Comparison of ENCODE assay signal across 8 mouse cellular contexts in the genomic region with DNA sequence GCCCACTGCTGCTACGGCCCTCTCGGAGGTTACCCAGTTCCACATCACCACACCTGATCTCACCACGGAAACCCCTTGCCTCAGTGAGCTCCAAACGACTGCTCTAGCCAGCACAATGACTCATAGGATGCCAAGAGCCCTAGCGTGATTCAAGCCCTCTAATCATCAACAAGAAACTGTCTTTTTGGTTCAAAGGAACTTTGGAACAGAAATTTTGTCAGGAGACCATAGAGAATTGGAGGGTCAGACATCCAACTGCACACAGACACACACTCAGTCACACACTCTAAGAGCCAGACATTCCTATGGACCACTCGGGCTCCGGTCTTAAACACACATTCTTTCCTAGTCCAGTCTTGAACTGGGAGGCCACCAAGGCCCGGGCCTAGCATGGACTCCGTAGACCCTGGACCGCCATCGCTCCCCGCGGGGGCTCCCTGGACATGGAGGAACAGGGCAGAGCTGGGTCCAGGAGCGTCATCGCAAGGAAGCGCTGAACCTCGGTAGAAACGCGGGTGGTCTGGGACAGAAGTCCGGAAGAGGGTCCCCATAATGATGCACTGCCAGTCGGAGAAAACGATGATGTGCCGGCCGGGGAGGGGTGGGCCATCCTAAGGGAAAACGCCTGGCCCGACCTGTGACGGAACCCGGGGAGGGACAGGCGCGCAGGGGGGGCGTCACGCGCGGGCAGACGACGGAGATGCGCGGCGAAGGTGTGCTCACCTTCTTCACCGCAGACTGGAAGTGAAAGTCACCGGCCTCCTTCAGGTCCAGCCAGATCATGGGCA. TPM values are rescaled to one million over a fixed set of nuclear protein-coding genes. Genes with fewer than 3 reads are reported as not detected.
DNase-seq lines count a peak whose midpoint lies in the region; ATAC-seq and TF ChIP-seq lines count a peak whose summit lies in the region.

No protein-coding gene starts in this region.

- dilution Hi-C loops in CH12.LX (cut with MboI; ENCODE audit: extremely low pct_ligation_motif_present, extremely low pct_unique_long_range_greater_than_20kb, low sequenced_read_pairs), result no loop called here

- peak overlapping the region; percentile 70 for H3K4me2 ChIP-seq in kidney, embryonic 16.5 days (replicated peaks; ENCODE audit: low read depth, low read length)
- peak overlapping the region; percentile 78 for H3K4me2 ChIP-seq in CH12.LX (ENCODE audit: insufficient read depth, low read depth, poor library complexity, severe bottlenecking)
- H3K4me2 ChIP-seq in heart, embryonic 15.5 days, result peak overlapping the region; percentile 66

- TF ChIP-seq POLR2A in CH12.LX (IDR thresholded peaks at IDR 0.05; ENCODE audit: low read depth, low read length), result no peak

- intact Hi-C loops in left cerebral cortex, postnatal 14 days (cut with DNase I), result no loop called here

- H3K36me3 ChIP-seq in kidney, embryonic 16.5 days (ENCODE audit: insufficient read depth, low read length), result peaks cover 6% of the 10 kb centered on the region; the same call in 1 of the 2 replicates
- peaks cover 0 to 25% of the 10 kb centered on the region in 2 experiments for H3K36me3 ChIP-seq in CH12.LX (replicated peaks in 1 of 2; ENCODE audit: control insufficient read depth in 1 of 2, insufficient read depth in 1 of 2, low read length in 1 of 2)
- H3K36me3 ChIP-seq in heart, embryonic 15.5 days, result no peaks in the 10 kb centered on the region

- H3K27ac ChIP-seq in kidney, embryonic 16.5 days (ENCODE audit: low read length), result peak overlapping the region; percentile 74
- peak overlapping the region; percentile 50 for H3K27ac ChIP-seq in CH12.LX (ENCODE audit: insufficient read depth, low read depth)
- H3K27ac ChIP-seq in heart, embryonic 15.5 days, result peak overlapping the region; percentile 80

- peaks cover 16% of the 10 kb centered on the region; the same call in 1 of the 2 replicates for H3K4me1 ChIP-seq in kidney, embryonic 16.5 days (ENCODE audit: insufficient read depth, low read length)
- peaks cover 6 to 47% of the 10 kb centered on the region in 2 experiments; a peak in 3 of 4 replicates for H3K4me1 ChIP-seq in CH12.LX (ENCODE audit: control insufficient read depth in 1 of 2, insufficient read depth in 2 of 2)
- H3K4me1 ChIP-seq in heart, embryonic 15.5 days (replicated peaks), result peaks cover 8% of the 10 kb centered on the region

- no peaks in the 10 kb centered on the region for H3K27me3 ChIP-seq in kidney, embryonic 16.5 days (ENCODE audit: insufficient read depth, low read length)
- no peaks in the 10 kb centered on the region for H3K27me3 ChIP-seq in CH12.LX (replicated peaks)
- H3K27me3 ChIP-seq in heart, embryonic 15.5 days, result no peaks in the 10 kb centered on the region

- in situ Hi-C loops in CH12.LX (cut with MboI; ENCODE audit: low pct_ligation_motif_present, low pct_unique_long_range_greater_than_20kb, low sequenced_read_pairs), result no loop called here

- peak overlapping the region; percentile 68 for H3K4me3 ChIP-seq in kidney, embryonic 16.5 days (ENCODE audit: low read length)
- peak overlapping the region; percentile 90 to 99 (median 96) for H3K4me3 ChIP-seq in CH12.LX (replicated peaks in 1 of 3; ENCODE audit: low read depth in 2 of 3, low read length in 2 of 3, poor library complexity in 1 of 3)
- peak overlapping the region; percentile 90 for H3K4me3 ChIP-seq in heart, embryonic 15.5 days

- peaks cover 31% of the 10 kb centered on the region for H3K79me2 ChIP-seq in CH12.LX (replicated peaks; ENCODE audit: control insufficient read depth, extremely low read depth, insufficient read depth, poor library complexity, severe bottlenecking)

- peak; percentile 50 for ATAC-seq in kidney, embryonic 16.5 days (ENCODE audit: low FRiP score, low TSS enrichment)
- peak; percentile 51 for ATAC-seq in heart, embryonic 15.5 days (replicated peaks; ENCODE audit: insufficient number of reproducible peaks, insufficient read depth, low FRiP score, low read depth)

- DNase-seq in kidney, postnatal 36 days, result no peak
- DNase-seq in CH12.LX (ENCODE audit: extremely low read depth), result peak; percentile 77
- peak; percentile 42 for DNase-seq in brain, adult 2 months (ENCODE audit: low read depth, low spot score)
- peak; percentile 11 for DNase-seq in lung, postnatal 36 days
- no peak for DNase-seq in urinary bladder, postnatal 10 days (ENCODE audit: low spot score)
- DNase-seq in left cerebral cortex, postnatal 14 days (ENCODE audit: low spot score in 2 of 2), result no peak

- no peaks in the 10 kb centered on the region for H3K9me3 ChIP-seq in kidney, embryonic 16.5 days (ENCODE audit: low read length)
- H3K9me3 ChIP-seq in CH12.LX (replicated peaks; ENCODE audit: low read length), result no peaks in the 10 kb centered on the region
- H3K9me3 ChIP-seq in heart, embryonic 15.5 days (replicated peaks), result no peaks in the 10 kb centered on the region

- no peak for TF ChIP-seq RAD21 in CH12.LX (IDR thresholded peaks at IDR 0.05; ENCODE audit: low read depth, low read length)

- TF ChIP-seq CTCF in CH12.LX (conservative IDR thresholded peaks at IDR 0.05 in 1 of 2, IDR thresholded peaks at IDR 0.05 in 1 of 2; ENCODE audit: low read depth in 2 of 2, low read length in 2 of 2), result no peak

- under 1% methylated on average over 41 of the region's 41 CpGs for WGBS in kidney, embryonic 16.5 days
- 1% methylated on average over 41 of the region's 41 CpGs for WGBS in heart, embryonic 15.5 days

- TF ChIP-seq EP300 in CH12.LX (IDR thresholded peaks at IDR 0.05; ENCODE audit: low read length), result no peak

- peak overlapping the region; percentile 76 for H3K9ac ChIP-seq in kidney, embryonic 16.5 days (replicated peaks; ENCODE audit: low read length)
- peak overlapping the region; percentile 97 for H3K9ac ChIP-seq in CH12.LX (ENCODE audit: insufficient read depth, low read depth)
- peak overlapping the region; percentile 85 for H3K9ac ChIP-seq in heart, embryonic 15.5 days

TF ChIP-seq in CH12.LX, 34 proteins besides CTCF, POLR2A, EP300 and RAD21:
- TF ChIP-seq TCF12 (IDR thresholded peaks at IDR 0.05; ENCODE audit: low read depth, low read length) (peak; percentile 22; the same call in 1 of the 2 replicates), ETS1 (conservative IDR thresholded peaks at IDR 0.05; ENCODE audit: low read depth, low read length) (peak; percentile 13; the same call in 1 of the 2 replicates), IRF4 (IDR thresholded peaks at IDR 0.05; ENCODE audit: low read depth, low read length) (no peak), ELF1 (IDR thresholded peaks at IDR 0.05; ENCODE audit: low read depth, low read length) (0 out of 2 replicates have a peak, but pooled peaks have one; percentile 6)

RNA-seq across cellular contexts. Expression of gene Ptpn23, which starts 0.5 kb away (rescaled TPM):
- polyA plus RNA-seq in kidney, embryonic 16.5 days (2015; fragmentation: Nextera tagmentation; extraction: Ambion mirVana), result 15.8 and 20.7 TPM in 2 replicates
- total RNA-seq in CH12.LX (2012; rRNA removed) (8.9 and 12.7 TPM in 2 replicates), CH12.LX (2014; rRNA removed) (2.2 and 3.4 TPM in 2 replicates)
- polyA plus RNA-seq in CH12.LX (2012; ENCODE audit: insufficient read length, low read depth), result 31.3 and 41.7 TPM in 2 replicates
- polyA plus RNA-seq in heart, embryonic 15.5 days (2015; fragmentation: Nextera tagmentation; extraction: Ambion mirVana), result 9.8 and 13.9 TPM in 2 replicates
- total RNA-seq in left cerebral cortex, postnatal 14 days (2021), result 10 to 100 TPM; 54.2 to 59.7 TPM

RNA-seq across cellular contexts. Expression of gene Ngp, which starts 12.0 kb away (rescaled TPM):
- polyA plus RNA-seq in kidney, embryonic 16.5 days (2015; fragmentation: Nextera tagmentation; extraction: Ambion mirVana), result 3.4 and 4.8 TPM in 2 replicates
- total RNA-seq in CH12.LX (2012; rRNA removed) (not detected in 2 replicates), CH12.LX (2014; rRNA removed) (not detected in 2 replicates)
- polyA plus RNA-seq in CH12.LX (2012; ENCODE audit: insufficient read length, low read depth), result not detected in 2 replicates
- 4.1 and 5.4 TPM in 2 replicates for polyA plus RNA-seq in heart, embryonic 15.5 days (2015; fragmentation: Nextera tagmentation; extraction: Ambion mirVana)
- under 1 TPM in 1 of 2 experiments, not detected in 1; 0.63 TPM for total RNA-seq in left cerebral cortex, postnatal 14 days (2021)

Comparison
In these comparisons a context has a peak if more than half of its experiments do, and no peak if none do; other contexts are left out.
1. DNase-seq: peak in CH12.LX (single experiment), brain, adult 2 months (single experiment) and lung, postnatal 36 days (single experiment); none in kidney, postnatal 36 days (0 of 2), urinary bladder, postnatal 10 days (single experiment) and left cerebral cortex, postnatal 14 days (0 of 2).
2. Peak in every context shown above with its lines, with median percentiles within 50 percentile points of each other: H3K27ac ChIP-seq, H3K4me2 ChIP-seq, H3K4me3 ChIP-seq and H3K9ac ChIP-seq.